Mouse (Mus musculus): ENCODE results near the gene Cidec.

Cidec gene
- long read RNA-seq, experiment 1, transcript Cidec-202 (6 exons, 1,720 nt), result major isoform, 5 of 11 reads
- long read RNA-seq, experiment 1, partial matches to known transcripts, result 1 of 11 reads
- long read RNA-seq, experiment 1, other reads (novel, unspliced or antisense), result 2 of 11 reads
- long read RNA-seq, experiment 2, transcript Cidec-201 (6 exons, 1,703 nt), result major isoform, 7 of 14 reads
- long read RNA-seq, experiment 2, transcript Cidec-202 (6 exons, 1,720 nt), result minor isoform, 5 of 14 reads
- long read RNA-seq, experiment 2, partial matches to known transcripts, result 1 of 14 reads
- long read RNA-seq, experiment 2, other reads (novel, unspliced or antisense), result 1 of 14 reads

GRCm38 (mm10) chr6:113435664-113436205, at the start of gene Cidec:
Gene Cidec, minus strand, starts transcription at chr6:113435760.
- intact Hi-C loops (cut with DNase I), result no loop called here

- intact Hi-C loops (cut with DNase I), result no loop called here
Observed at GRCm38 (mm10) chr6:113483729-113484128, 48.2 kb upstream of the Cidec start.

- intact Hi-C loops (cut with DNase I), result no loop called here
Observed at GRCm38 (mm10) chr6:113483100-113483615, 47.6 kb upstream of the Cidec start, which contains the start of gene Creld1. Gene Creld1, plus strand, starts transcription at chr6:113483297.

- intact Hi-C loops (cut with DNase I), result no loop called here
Observed at GRCm38 (mm10) chr6:113482477-113483099, 47.0 kb upstream of the Cidec start.

- intact Hi-C loops (cut with DNase I), result no loop called here
Observed at GRCm38 (mm10) chr6:113480555-113481373, 45.2 kb upstream of the Cidec start.

- intact Hi-C loops (cut with DNase I), result no loop called here
Observed at GRCm38 (mm10) chr6:113478906-113479305, 43.3 kb upstream of the Cidec start.

- intact Hi-C loops (cut with DNase I), result no loop called here
Observed at GRCm38 (mm10) chr6:113477353-113477752, 41.8 kb upstream of the Cidec start.

GRCm38 (mm10) chr6:113473715-113474114, 38.2 kb upstream of the Cidec start:
- intact Hi-C loops (cut with DNase I), result no loop called here

- intact Hi-C loops (cut with DNase I), result no loop called here
Observed at GRCm38 (mm10) chr6:113473246-113473645, 37.7 kb upstream of the Cidec start.

GRCm38 (mm10) chr6:113472061-113472460, 36.5 kb upstream of the Cidec start:
- intact Hi-C loops (cut with DNase I), result no loop called here

- intact Hi-C loops (cut with DNase I), result no loop called here
Observed at GRCm38 (mm10) chr6:113471297-113471936, 35.9 kb upstream of the Cidec start, which contains the start of gene Il17rc. Gene Il17rc, plus strand, starts transcription at chr6:113471427.

GRCm38 (mm10) chr6:113469432-113469831, 33.9 kb upstream of the Cidec start:
- intact Hi-C loops (cut with DNase I), result no loop called here

- intact Hi-C loops (cut with DNase I), result no loop called here
Observed at GRCm38 (mm10) chr6:113469021-113469420, 33.5 kb upstream of the Cidec start.

GRCm38 (mm10) chr6:113468512-113468911, 33.0 kb upstream of the Cidec start:
- intact Hi-C loops (cut with DNase I), result no loop called here

- intact Hi-C loops (cut with DNase I), result no loop called here
Observed at GRCm38 (mm10) chr6:113465602-113466001, 30.0 kb upstream of the Cidec start.

- intact Hi-C loops (cut with DNase I), result no loop called here
Observed at GRCm38 (mm10) chr6:113464040-113464439, 28.5 kb upstream of the Cidec start.

- intact Hi-C loops (cut with DNase I), result no loop called here
Observed at GRCm38 (mm10) chr6:113458635-113459034, 23.1 kb upstream of the Cidec start.

- intact Hi-C loops (cut with DNase I), result no loop called here
Observed at GRCm38 (mm10) chr6:113457952-113458534, 22.5 kb upstream of the Cidec start, which contains the start of gene Il17re. Gene Il17re, plus strand, starts transcription at chr6:113458484.

GRCm38 (mm10) chr6:113455007-113455406, 19.4 kb upstream of the Cidec start:
- intact Hi-C loops (cut with DNase I), result no loop called here

GRCm38 (mm10) chr6:113451839-113452238, 16.3 kb upstream of the Cidec start:
- intact Hi-C loops (cut with DNase I), result no loop called here
